Mouse (Mus musculus) midbrain, embryonic 16.5 days (tissue): Measurements from ENCODE around the gene Tmem201. TPM values are rescaled to one million over a fixed set of nuclear protein-coding genes. Genes with fewer than 3 reads are reported as not detected.

ENCODE experiments used
- ATAC-seq: fragments of 200-750 bp; cut with Nextera tagmentation; 2 replicates; pipeline ENCODE4 v1.8.0; 2017; ENCODE audit warnings: moderate TSS enrichment
- H3K27ac ChIP-seq: fragments of 300-500 bp; sonication (generic); 2 replicates; pipeline ENCODE4 v1.5.1; 2014; ENCODE audit warnings: mild to moderate bottlenecking, low read length, mixed read lengths
- H3K27me3 ChIP-seq: fragments of 300-500 bp; sonication (generic); 2 replicates; pipeline ENCODE4 v1.6.1; 2014; ENCODE audit warnings: low read depth, low read length, mixed read lengths; ENCODE audit not compliant: control insufficient read depth, insufficient read depth
- H3K36me3 ChIP-seq: fragments of 300-500 bp; sonication (generic); 2 replicates; pipeline ENCODE4 v1.6.1; 2014; ENCODE audit warnings: mild to moderate bottlenecking, low read length, moderate library complexity, mixed read lengths; ENCODE audit not compliant: control insufficient read depth, insufficient read depth
- H3K4me1 ChIP-seq: fragments of 300-500 bp; sonication (generic); 2 replicates; pipeline ENCODE4 v1.6.1; 2014; ENCODE audit warnings: mild to moderate bottlenecking, low read length, mixed read lengths; ENCODE audit not compliant: control insufficient read depth, insufficient read depth
- H3K4me2 ChIP-seq: fragments of 300-500 bp; sonication (generic); 2 replicates; pipeline ENCODE4 v1.6.1; 2014; ENCODE audit warnings: mild to moderate bottlenecking, low read length, mixed read lengths
- H3K4me3 ChIP-seq: fragments of 300-500 bp; sonication (generic); 2 replicates; pipeline ENCODE4 v1.5.1; 2014; ENCODE audit warnings: low read depth, mild to moderate bottlenecking, low read length, moderate library complexity, mixed read lengths
- H3K9ac ChIP-seq: fragments of 300-500 bp; sonication (generic); 2 replicates; pipeline ENCODE4 v1.6.1; 2014; ENCODE audit warnings: low read depth, low read length, mixed read lengths
- H3K9me3 ChIP-seq: fragments of 300-500 bp; sonication (generic); replicated peaks from 2 replicates; pipeline ENCODE4 v1.6.1; 2014; ENCODE audit warnings: mild to moderate bottlenecking, low read length, mixed read lengths; ENCODE audit not compliant: control insufficient read depth, poor library complexity, severe bottlenecking
- WGBS: fragments of 180-500 bp; shearing (Covaris S2); extraction: QIAGEN DNeasy Blood & Tissue Kit; methylation state at CpG from one replicate; pipeline ENCODE4 v1.1.7; 2014; 5-methylcytosine and 5-hydroxymethylcytosine counted together
- polyA plus RNA-seq: library from polyadenylated mRNA; unstranded; fragments of >200 nt; fragmentation: Nextera tagmentation; extraction: Ambion mirVana; gene quantifications from 2 replicates; pipeline ENCODE4 v1.2.1, GENCODE M21; 2015

The Tmem201 gene
- polyA plus RNA-seq, 1 experiment from 2014 or later, result 46.3 TPM

GRCm38 (mm10) chr4:149714542-149714941 lies 23.3 kb downstream of the Tmem201 start:
- no peak overlapping the region for H3K27ac ChIP-seq
- H3K4me3 ChIP-seq, result no peak overlapping the region
- H3K4me1 ChIP-seq, result no peaks in the 10 kb centered on the region
- H3K27me3 ChIP-seq, result no peaks in the 10 kb centered on the region
- H3K4me2 ChIP-seq, result no peak overlapping the region
- ATAC-seq, result no peak
- WGBS, result 93% methylated on average over 3 of the region's 3 CpGs
- H3K9me3 ChIP-seq, result no peaks in the 10 kb centered on the region
- no peak overlapping the region for H3K9ac ChIP-seq
- peaks cover 36% of the 10 kb centered on the region for H3K36me3 ChIP-seq

- Histone ChIP-seq H3K27ac (no peak overlapping the region), H3K27me3 (no peaks in the 10 kb centered on the region), H3K9ac (no peak overlapping the region), H3K4me3 (no peak overlapping the region), H3K36me3 (peaks cover 15% of the 10 kb centered on the region), H3K9me3 (no peaks in the 10 kb centered on the region), H3K4me2 (no peak overlapping the region), H3K4me1 (no peaks in the 10 kb centered on the region)
- ATAC-seq, result no peak
- 21% methylated on average over 7 of the region's 7 CpGs for WGBS
These were observed 25.9 kb downstream of the Tmem201 start for GRCm38 (mm10) chr4:149711955-149712354.

GRCm38 (mm10) chr4:149711485-149711884 lies 26.4 kb downstream of the Tmem201 start:
- ATAC-seq, result no peak
- H3K4me3 ChIP-seq, result no peak overlapping the region

GRCm38 (mm10) chr4:149710510-149710909 lies 27.3 kb downstream of the Tmem201 start:
- Histone ChIP-seq H3K36me3 (peaks cover 9% of the 10 kb centered on the region), H3K27me3 (no peaks in the 10 kb centered on the region), H3K9me3 (no peaks in the 10 kb centered on the region), H3K4me3 (no peak overlapping the region), H3K27ac (no peak overlapping the region), H3K4me2 (no peak overlapping the region), H3K9ac (no peak overlapping the region), H3K4me1 (no peaks in the 10 kb centered on the region)
- peak; percentile 39; the same call in 1 of the 2 replicates for ATAC-seq
- 20% methylated on average over 5 of the region's 5 CpGs for WGBS

More at GRCm38 (mm10) chr4:149711485-149711884, 26.4 kb downstream of the Tmem201 start:
- WGBS, result 95% methylated on average over 5 of the region's 5 CpGs
- no peaks in the 10 kb centered on the region for H3K27me3 ChIP-seq
- H3K36me3 ChIP-seq, result peaks cover 14% of the 10 kb centered on the region
- H3K9ac ChIP-seq, result no peak overlapping the region
- H3K27ac ChIP-seq, result no peak overlapping the region
- no peaks in the 10 kb centered on the region for H3K4me1 ChIP-seq
- no peaks in the 10 kb centered on the region for H3K9me3 ChIP-seq
- no peak overlapping the region for H3K4me2 ChIP-seq

DNA sequence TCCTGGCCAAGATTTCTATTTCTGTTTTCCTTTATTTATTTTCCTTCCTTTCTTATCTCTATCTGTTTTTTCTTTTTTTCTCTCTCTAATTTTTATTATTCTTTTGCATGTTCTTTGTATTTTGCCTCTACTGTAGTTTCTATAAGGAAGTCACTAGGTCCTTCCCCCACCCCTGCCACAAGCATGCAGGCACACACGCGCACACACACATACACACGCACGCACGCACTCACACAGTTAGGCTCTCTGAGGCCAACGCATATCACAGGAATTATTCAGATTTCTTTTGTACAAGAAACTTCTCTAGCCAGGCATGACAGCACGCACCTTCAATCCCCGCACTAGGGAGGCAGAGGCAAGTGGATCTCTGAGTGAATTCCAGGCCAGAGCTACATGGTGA lies 31.9 kb downstream of the Tmem201 start:
- H3K4me1 ChIP-seq, result no peaks in the 10 kb centered on the region
- no peaks in the 10 kb centered on the region for H3K27me3 ChIP-seq
- H3K9me3 ChIP-seq, result no peaks in the 10 kb centered on the region
- no peak overlapping the region for H3K27ac ChIP-seq
- no peak overlapping the region for H3K4me2 ChIP-seq
- WGBS, result 92% methylated on average over 8 of the region's 8 CpGs
- ATAC-seq, result no peak
- no peak overlapping the region for H3K9ac ChIP-seq
- H3K4me3 ChIP-seq, result no peak overlapping the region
- H3K36me3 ChIP-seq, result no peaks in the 10 kb centered on the region

DNA sequence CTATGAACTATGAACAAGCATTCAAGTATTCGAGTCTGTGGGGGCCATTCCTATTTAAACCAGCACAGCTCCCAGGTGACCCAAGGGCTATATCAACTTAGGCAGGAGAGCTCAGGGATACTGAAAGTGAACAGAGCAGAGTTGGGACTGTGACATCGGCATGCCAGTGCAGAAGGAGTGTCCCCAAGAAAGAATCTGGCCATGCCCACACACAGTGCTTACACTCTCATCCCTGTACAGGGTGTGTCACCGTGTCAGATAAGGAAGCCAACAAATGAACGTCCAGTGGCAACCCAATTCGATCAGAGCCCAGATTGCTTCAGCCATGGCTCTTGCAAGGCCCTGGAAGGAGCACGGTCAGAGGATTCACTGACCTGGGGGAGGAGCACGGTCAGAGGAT lies 32.5 kb downstream of the Tmem201 start:
- ATAC-seq, result no peak
- Histone ChIP-seq H3K36me3 (no peaks in the 10 kb centered on the region), H3K4me2 (no peak overlapping the region), H3K4me3 (no peak overlapping the region), H3K4me1 (no peaks in the 10 kb centered on the region), H3K27ac (no peak overlapping the region), H3K9me3 (no peaks in the 10 kb centered on the region), H3K9ac (no peak overlapping the region), H3K27me3 (no peaks in the 10 kb centered on the region; the same call in 1 of the 2 replicates)
- WGBS, result 76% methylated on average over 7 of the region's 7 CpGs

DNA sequence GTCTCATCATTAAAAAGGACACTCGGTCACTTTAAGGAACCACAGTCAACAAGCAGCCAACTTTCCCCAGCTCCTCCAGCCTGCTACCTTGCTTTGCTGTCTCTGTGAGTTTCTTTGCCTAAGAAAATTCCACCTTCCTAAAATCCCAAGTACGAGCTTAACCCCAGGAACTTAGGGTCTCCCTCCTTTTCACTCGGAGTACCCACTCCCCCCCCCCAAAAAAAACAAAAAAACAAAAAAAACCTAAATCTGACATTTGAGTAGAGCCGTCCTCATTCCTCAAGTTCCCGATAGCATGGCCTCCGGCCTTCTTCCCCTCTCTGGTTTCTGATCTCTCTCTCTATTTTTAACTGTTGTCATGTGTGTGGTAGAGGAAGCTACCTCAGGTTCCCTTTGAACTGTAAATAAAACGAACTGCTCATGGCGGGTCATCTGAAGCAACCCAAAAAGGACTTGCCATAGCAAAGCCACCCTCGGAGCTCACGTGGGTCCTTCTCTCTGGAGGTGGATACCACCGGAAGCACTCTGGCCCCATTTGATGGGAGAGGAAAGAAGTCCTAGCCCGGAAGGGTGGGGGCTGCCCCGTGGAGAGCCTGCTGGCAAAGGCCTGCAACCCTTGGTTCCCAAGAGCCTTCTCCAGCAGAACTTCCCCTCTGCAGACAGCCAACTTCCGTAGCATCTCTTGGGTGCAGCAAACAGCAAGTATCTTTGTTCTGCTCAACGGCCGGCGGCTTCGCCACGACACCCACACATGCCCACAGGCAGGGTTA lies 35.4 kb downstream of the Tmem201 start, which contains the start of gene Pik3cd:
Gene Pik3cd, minus strand, starts transcription at position 362 of the 770 bp plus-strand sequence.
- ATAC-seq, result no peak
- H3K4me3 ChIP-seq, result no peak within 1 kb of the TSS
- H3K27me3 ChIP-seq, result peaks cover 6% of the 10 kb centered on the region
- no peaks in the 10 kb centered on the region for H3K9me3 ChIP-seq
- no peak within 1 kb of the TSS for H3K27ac ChIP-seq
- WGBS, result 80% methylated on average over 19 of the region's 19 CpGs
- H3K4me2 ChIP-seq, result no peak within 1 kb of the TSS
- no peak within 1 kb of the TSS for H3K9ac ChIP-seq
- peaks cover 4% of the 10 kb centered on the region; the same call in 1 of the 2 replicates for H3K4me1 ChIP-seq
- no peaks in the 10 kb centered on the region for H3K36me3 ChIP-seq

GRCm38 (mm10) chr4:149701426-149702209 lies 36.2 kb downstream of the Tmem201 start:
- peaks cover 4% of the 10 kb centered on the region; the same call in 1 of the 2 replicates for H3K4me1 ChIP-seq
- H3K27me3 ChIP-seq, result peaks cover 8% of the 10 kb centered on the region
- no peak overlapping the region for H3K4me2 ChIP-seq
- WGBS, result 65% methylated on average over 18 of the region's 18 CpGs
- no peaks in the 10 kb centered on the region for H3K9me3 ChIP-seq
- ATAC-seq, result no peak
- H3K4me3 ChIP-seq, result no peak overlapping the region
- no peak overlapping the region for H3K9ac ChIP-seq
- H3K27ac ChIP-seq, result no peak overlapping the region
- no peaks in the 10 kb centered on the region for H3K36me3 ChIP-seq

- H3K27ac ChIP-seq, result no peak overlapping the region
- H3K4me1 ChIP-seq, result peaks cover 4% of the 10 kb centered on the region; the same call in 1 of the 2 replicates
- H3K36me3 ChIP-seq, result no peaks in the 10 kb centered on the region
- no peak overlapping the region for H3K9ac ChIP-seq
- no peak for ATAC-seq
- WGBS, result 84% methylated on average over 4 of the region's 4 CpGs
- no peak overlapping the region for H3K4me2 ChIP-seq
- H3K9me3 ChIP-seq, result no peaks in the 10 kb centered on the region
- H3K27me3 ChIP-seq, result peaks cover 8% of the 10 kb centered on the region
- no peak overlapping the region for H3K4me3 ChIP-seq
These were observed 37.9 kb downstream of the Tmem201 start for GRCm38 (mm10) chr4:149699953-149700352.
